Mouse (Mus musculus) activated CD4-positive, CD25-positive, alpha-beta regulatory T cell, adult 4 months (primary cell): ENCODE data around the gene Pgap3. TPM values are rescaled to one million over a fixed set of nuclear protein-coding genes. Genes with fewer than 3 reads are reported as not detected.

ENCODE experiments used
- ATAC-seq: one replicate; pipeline ENCODE4 v1.8.0; 2017
- polyA plus RNA-seq, 2 experiments: library from polyadenylated mRNA; unstranded; fragments of 100-300 nt; shearing (Covaris generic); gene quantifications; one replicate each; pipeline ENCODE4 v1.2.1; 2017

Gene Pgap3
- polyA plus RNA-seq, 2 experiments from 2014 or later = 3.3 to 4.0 TPM

GRCm38 (mm10) chr11:98353651-98354211, 46.6 kb downstream of the Pgap3 start:
- no peak for ATAC-seq

GRCm38 (mm10) chr11:98352272-98352990, 47.9 kb downstream of the Pgap3 start:
- no peak for ATAC-seq

- no peak for ATAC-seq
Observed at GRCm38 (mm10) chr11:98349308-98349707, 51.0 kb downstream of the Pgap3 start.

- peak; percentile 28 for ATAC-seq
Observed at GRCm38 (mm10) chr11:98348083-98348961, 52.0 kb downstream of the Pgap3 start, which contains the start of gene Ppp1r1b. TSS of gene Ppp1r1b (plus strand) at chr11:98348404.

GRCm38 (mm10) chr11:98347385-98348082, 52.8 kb downstream of the Pgap3 start:
- no peak for ATAC-seq

- ATAC-seq = no peak
Observed at GRCm38 (mm10) chr11:98346168-98346567, 54.1 kb downstream of the Pgap3 start.

- no peak for ATAC-seq
Observed at GRCm38 (mm10) chr11:98345253-98345652, 55.0 kb downstream of the Pgap3 start.

- ATAC-seq = peak; percentile 32
Observed at GRCm38 (mm10) chr11:98342000-98342945, 58.0 kb downstream of the Pgap3 start.

- no peak for ATAC-seq
Observed at GRCm38 (mm10) chr11:98341174-98341573, 59.1 kb downstream of the Pgap3 start.

GRCm38 (mm10) chr11:98340597-98340996, 59.7 kb downstream of the Pgap3 start:
- no peak for ATAC-seq

GRCm38 (mm10) chr11:98339679-98340287, 60.5 kb downstream of the Pgap3 start:
- no peak for ATAC-seq

GRCm38 (mm10) chr11:98339071-98339501, 61.2 kb downstream of the Pgap3 start:
- ATAC-seq = no peak

Other genes with a start within 250 kb of the Pgap3 start
- gene Med1, start 207.2 kb downstream of the Pgap3 start, polyA plus RNA-seq = 10 to 100 TPM; 60.6 to 70.5 TPM
- gene Cdk12, start 197.4 kb downstream of the Pgap3 start, polyA plus RNA-seq = 10 to 100 TPM; 24.6 to 24.9 TPM
- not detected for gene Neurod2, start 70.8 kb downstream of the Pgap3 start, polyA plus RNA-seq
- gene Ppp1r1b, start 52.1 kb downstream of the Pgap3 start, polyA plus RNA-seq = not detected
- 10 to 100 TPM; 33.3 to 42.1 TPM for gene Stard3, start 42.1 kb downstream of the Pgap3 start, polyA plus RNA-seq
- gene Tcap, start 16.7 kb downstream of the Pgap3 start, polyA plus RNA-seq = not detected
- gene Pnmt, start 14.0 kb downstream of the Pgap3 start, polyA plus RNA-seq = not detected
- gene Erbb2, start 12.0 kb upstream of the Pgap3 start, polyA plus RNA-seq = under 1 TPM in 1 of 2 experiments, not detected in 1; 0.07 TPM
- gene Mien1, start 38.5 kb upstream of the Pgap3 start, polyA plus RNA-seq = 100 to 1,000 TPM; 161 to 193 TPM
- 1 to 10 TPM; 2.3 to 3.4 TPM for gene Grb7, start 45.9 kb upstream of the Pgap3 start, polyA plus RNA-seq
- gene Ikzf3, start 145.5 kb upstream of the Pgap3 start, polyA plus RNA-seq = 100 to 1,000 TPM in 1 of 2 experiments, 10 to 100 TPM in 1; 95.8 to 124 TPM
- 1 to 10 TPM; 4.2 to 7.1 TPM for gene Zpbp2, start 150.6 kb upstream of the Pgap3 start, polyA plus RNA-seq
- gene Ormdl3, start 186.9 kb upstream of the Pgap3 start, polyA plus RNA-seq = 10 to 100 TPM; 15.8 to 37.6 TPM
- not detected for gene Lrrc3c, start 197.8 kb upstream of the Pgap3 start, polyA plus RNA-seq
- 1 to 10 TPM; 2.2 to 10.0 TPM for gene Gm12355, start 225.2 kb upstream of the Pgap3 start, polyA plus RNA-seq
- gene Gsdma3, start 225.9 kb upstream of the Pgap3 start, polyA plus RNA-seq = not detected
- not detected for gene Gsdma2, start 246.3 kb upstream of the Pgap3 start, polyA plus RNA-seq